Mouse (Mus musculus): ENCODE results near the gene Vegfb. TPM values are rescaled to one million over a fixed set of nuclear protein-coding genes. Genes with fewer than 3 reads are reported as not detected.

Vegfb gene
- total RNA-seq, 1 experiment = 10.0 TPM

GRCm38 (mm10) chr19:7019191-7019590 lies 31.7 kb upstream of the Vegfb start, which contains the start of gene Fermt3:
Gene Fermt3, minus strand, starts transcription at chr19:7019469.
- Histone ChIP-seq H3K4me3 (ENCODE audit: insufficient read depth in 1 of 2, low read depth in 1 of 2, low read length in 2 of 2, poor library complexity in 1 of 2, severe bottlenecking in 1 of 2) (no peak within 1 kb of the TSS), H3K36me3 (ENCODE audit: control insufficient read depth, insufficient read depth, low read length, poor library complexity, severe bottlenecking) (peaks cover 49% of the 10 kb centered on the region), H3K9me3 (ENCODE audit: control insufficient read depth, insufficient read depth, low read depth, low read length) (no peaks in the 10 kb centered on the region), H3K4me1 (ENCODE audit: control insufficient read depth in 2 of 2, insufficient read depth in 2 of 2, low read length in 2 of 2, poor library complexity in 1 of 2) (no peaks in the 10 kb centered on the region), H3K9ac (ENCODE audit: insufficient read depth, low read depth, low read length, poor library complexity, severe bottlenecking) (no peak within 1 kb of the TSS), H3K27ac (ENCODE audit: insufficient read depth, low read depth, low read length, poor library complexity, severe bottlenecking) (no peak within 1 kb of the TSS)
- in situ Hi-C loops (cut with MboI; ENCODE audit: low sequenced_read_pairs in 2 of 2, unreplicated experiment in 2 of 2) = no loop called here
- TF ChIP-seq HCFC1 (IDR thresholded peaks at IDR 0.05; ENCODE audit: borderline replicate concordance, insufficient read depth, low read length) = no peak
- TF ChIP-seq ZC3H11A (IDR thresholded peaks at IDR 0.05; ENCODE audit: borderline replicate concordance, low read depth, low read length) = no peak
- TF ChIP-seq CHD2 (IDR thresholded peaks at IDR 0.05; ENCODE audit: low read depth, low read length) = no peak
- no peak for DNase-seq (ENCODE audit: low read depth, low spot score)

GRCm38 (mm10) chr19:7018546-7018945 lies 31.1 kb upstream of the Vegfb start:
- H3K9me3 ChIP-seq (ENCODE audit: control insufficient read depth, insufficient read depth, low read depth, low read length) = no peaks in the 10 kb centered on the region
- peaks cover 44% of the 10 kb centered on the region for H3K36me3 ChIP-seq (ENCODE audit: control insufficient read depth, insufficient read depth, low read length, poor library complexity, severe bottlenecking)
- TF ChIP-seq ZNF384 (IDR thresholded peaks at IDR 0.05; ENCODE audit: low read depth, low read length) (no peak), HCFC1 (IDR thresholded peaks at IDR 0.05; ENCODE audit: borderline replicate concordance, insufficient read depth, low read length) (no peak), CHD2 (IDR thresholded peaks at IDR 0.05; ENCODE audit: low read depth, low read length) (no peak), MAFK (IDR thresholded peaks at IDR 0.05; ENCODE audit: insufficient read depth, low read depth, low read length) (no peak), ZC3H11A (IDR thresholded peaks at IDR 0.05; ENCODE audit: borderline replicate concordance, low read depth, low read length) (no peak)
- H3K4me1 ChIP-seq (ENCODE audit: control insufficient read depth in 2 of 2, insufficient read depth in 2 of 2, low read length in 2 of 2, poor library complexity in 1 of 2) = no peaks in the 10 kb centered on the region
- in situ Hi-C loops (cut with MboI; ENCODE audit: low sequenced_read_pairs in 2 of 2, unreplicated experiment in 2 of 2) = no loop called here
- DNase-seq (ENCODE audit: low read depth, low spot score) = no peak
- no peak overlapping the region for H3K9ac ChIP-seq (ENCODE audit: insufficient read depth, low read depth, low read length, poor library complexity, severe bottlenecking)
- H3K27ac ChIP-seq (ENCODE audit: insufficient read depth, low read depth, low read length, poor library complexity, severe bottlenecking) = no peak overlapping the region
- no peak overlapping the region for H3K4me3 ChIP-seq (ENCODE audit: insufficient read depth in 1 of 2, low read depth in 1 of 2, low read length in 2 of 2, poor library complexity in 1 of 2, severe bottlenecking in 1 of 2)

- Histone ChIP-seq H3K27ac (ENCODE audit: insufficient read depth, low read depth, low read length, poor library complexity, severe bottlenecking) (no peak overlapping the region), H3K4me3 (ENCODE audit: insufficient read depth in 1 of 2, low read depth in 1 of 2, low read length in 2 of 2, poor library complexity in 1 of 2, severe bottlenecking in 1 of 2) (no peak overlapping the region), H3K36me3 (ENCODE audit: control insufficient read depth, insufficient read depth, low read length, poor library complexity, severe bottlenecking) (peaks cover 39% of the 10 kb centered on the region), H3K9me3 (ENCODE audit: control insufficient read depth, insufficient read depth, low read depth, low read length) (no peaks in the 10 kb centered on the region), H3K9ac (ENCODE audit: insufficient read depth, low read depth, low read length, poor library complexity, severe bottlenecking) (no peak overlapping the region), H3K4me1 (ENCODE audit: control insufficient read depth in 2 of 2, insufficient read depth in 2 of 2, low read length in 2 of 2, poor library complexity in 1 of 2) (no peaks in the 10 kb centered on the region)
- TF ChIP-seq HCFC1 (IDR thresholded peaks at IDR 0.05; ENCODE audit: borderline replicate concordance, insufficient read depth, low read length) (no peak), ZC3H11A (IDR thresholded peaks at IDR 0.05; ENCODE audit: borderline replicate concordance, low read depth, low read length) (no peak), CHD2 (IDR thresholded peaks at IDR 0.05; ENCODE audit: low read depth, low read length) (no peak), ZNF384 (IDR thresholded peaks at IDR 0.05; ENCODE audit: low read depth, low read length) (no peak), MAFK (IDR thresholded peaks at IDR 0.05; ENCODE audit: insufficient read depth, low read depth, low read length) (no peak)
- DNase-seq (ENCODE audit: low read depth, low spot score) = no peak
- in situ Hi-C loops (cut with MboI; ENCODE audit: low sequenced_read_pairs in 2 of 2, unreplicated experiment in 2 of 2) = no loop called here
Observed at GRCm38 (mm10) chr19:7017541-7018457, 30.3 kb upstream of the Vegfb start.

DNA sequence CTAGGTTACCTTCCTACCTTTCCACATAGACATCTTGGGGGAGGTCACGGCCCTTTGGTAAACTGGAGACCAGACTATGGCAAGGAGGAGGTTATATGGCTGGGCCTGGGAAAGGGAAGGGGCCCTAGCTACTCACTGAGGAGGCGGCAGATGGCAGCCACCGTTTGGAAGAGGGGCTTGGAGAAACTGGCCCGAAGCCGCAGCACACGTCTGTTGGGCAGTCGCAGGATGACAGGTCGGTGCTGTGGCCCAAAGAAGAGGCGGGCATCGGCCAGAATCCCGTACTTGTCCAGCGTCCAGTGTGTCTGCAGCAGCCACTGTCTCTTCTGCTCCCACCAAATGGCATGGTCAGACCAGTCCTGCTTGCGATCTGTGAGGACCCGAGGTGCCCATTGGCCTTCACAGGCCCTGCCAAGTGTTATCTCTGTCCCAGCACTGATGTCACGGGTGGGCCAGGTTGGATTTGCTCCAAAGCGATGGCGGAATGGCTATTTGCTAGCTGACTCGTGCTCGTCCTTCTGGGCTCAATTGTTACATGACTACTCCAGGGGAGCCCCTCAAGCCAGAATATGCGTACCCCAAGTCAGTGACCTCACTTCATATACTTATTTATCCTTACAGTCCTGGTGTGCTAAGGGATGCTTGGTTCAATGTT lies 27.2 kb upstream of the Vegfb start:
- in situ Hi-C loops (cut with MboI; ENCODE audit: low sequenced_read_pairs in 2 of 2, unreplicated experiment in 2 of 2) = no loop called here
- H3K36me3 ChIP-seq (ENCODE audit: control insufficient read depth, insufficient read depth, low read length, poor library complexity, severe bottlenecking) = peaks cover 11% of the 10 kb centered on the region
- no peak for TF ChIP-seq ZNF384 (IDR thresholded peaks at IDR 0.05; ENCODE audit: low read depth, low read length)
- TF ChIP-seq CHD2 (IDR thresholded peaks at IDR 0.05; ENCODE audit: low read depth, low read length) = no peak
- no peak for TF ChIP-seq ZC3H11A (IDR thresholded peaks at IDR 0.05; ENCODE audit: borderline replicate concordance, low read depth, low read length)
- TF ChIP-seq HCFC1 (IDR thresholded peaks at IDR 0.05; ENCODE audit: borderline replicate concordance, insufficient read depth, low read length) = no peak
- no peak overlapping the region for H3K4me3 ChIP-seq (ENCODE audit: insufficient read depth in 1 of 2, low read depth in 1 of 2, low read length in 2 of 2, poor library complexity in 1 of 2, severe bottlenecking in 1 of 2)
- no peak overlapping the region for H3K27ac ChIP-seq (ENCODE audit: insufficient read depth, low read depth, low read length, poor library complexity, severe bottlenecking)
- no peak overlapping the region for H3K9ac ChIP-seq (ENCODE audit: insufficient read depth, low read depth, low read length, poor library complexity, severe bottlenecking)
- no peaks in the 10 kb centered on the region for H3K9me3 ChIP-seq (ENCODE audit: control insufficient read depth, insufficient read depth, low read depth, low read length)
- DNase-seq (ENCODE audit: low read depth, low spot score) = no peak
- H3K4me1 ChIP-seq (ENCODE audit: control insufficient read depth in 2 of 2, insufficient read depth in 2 of 2, low read length in 2 of 2, poor library complexity in 1 of 2) = no peaks in the 10 kb centered on the region
